Mouse (Mus musculus): ENCODE data around the gene Slc43a3. TPM values are rescaled to one million over a fixed set of nuclear protein-coding genes. Genes with fewer than 3 reads are reported as not detected.

Slc43a3 gene
- 45.5 and 48.5 TPM in 2 replicates for polyA plus RNA-seq (2015; fragmentation: Nextera tagmentation; extraction: Ambion mirVana)

GRCm38 (mm10) chr2:84936474-84937429 lies at the start of gene Slc43a3:
Gene Slc43a3 (plus strand): TSS chr2:84936579.
- Histone ChIP-seq H3K27ac (ENCODE audit: low read depth) (peak within 1 kb of the TSS; percentile 100), H3K9ac (replicated peaks) (peak within 1 kb of the TSS; percentile 78), H3K4me3 (ENCODE audit: low read depth, low read length) (peak within 1 kb of the TSS; percentile 71), H3K27me3 (ENCODE audit: insufficient read depth, low read length) (no peaks in the 10 kb centered on the region), H3K4me1 (ENCODE audit: insufficient read depth) (peaks cover 28% of the 10 kb centered on the region), H3K9me3 (ENCODE audit: low read length) (no peaks in the 10 kb centered on the region), H3K4me2 (ENCODE audit: low read depth, low read length) (peak within 1 kb of the TSS; percentile 70), H3K36me3 (replicated peaks; ENCODE audit: insufficient read depth, low read length) (peaks cover 22% of the 10 kb centered on the region)
- WGBS (ENCODE audit: insufficient replicate concordance) = 6% methylated on average over 37 of the region's 38 CpGs
- TF ChIP-seq CTCF (IDR thresholded peaks at IDR 0.05; ENCODE audit: low read depth) (no peak), EP300 (IDR thresholded peaks at IDR 0.05; ENCODE audit: low read depth) (no peak; the same call in 1 of the 2 replicates)
- ATAC-seq (peak; percentile 60), DNase-seq (peak; percentile 87)

DNA sequence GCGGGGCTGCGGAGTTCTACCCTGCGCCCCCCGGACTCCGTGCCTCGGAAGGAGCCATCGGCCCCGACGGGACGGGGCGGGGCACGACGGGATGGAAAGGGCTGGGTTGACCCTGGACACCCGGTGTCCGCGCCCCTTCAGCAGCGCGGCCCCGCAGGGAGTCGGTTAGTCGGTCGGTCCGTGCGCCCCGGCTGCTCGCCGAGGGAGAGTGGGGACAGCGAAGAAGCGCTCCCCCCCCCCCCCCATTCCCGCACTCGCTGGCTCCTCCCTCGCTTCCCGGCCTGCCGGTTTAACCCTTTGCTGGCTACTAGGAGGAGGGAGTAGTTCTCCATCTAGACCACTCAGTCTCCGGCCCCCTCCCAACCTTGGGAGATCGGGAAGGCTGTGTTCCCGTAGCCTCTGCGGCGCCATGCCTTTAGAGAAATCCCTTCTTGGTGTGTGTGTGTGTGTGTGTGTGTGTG lies 49.5 kb upstream of the Slc43a3 start:
- ATAC-seq (no peak), DNase-seq (peak; percentile 41)
- WGBS (ENCODE audit: insufficient replicate concordance) = 1% methylated on average over 25 of the region's 39 CpGs
- Histone ChIP-seq H3K4me3 (ENCODE audit: low read depth, low read length) (peak overlapping the region; percentile 42), H3K36me3 (replicated peaks; ENCODE audit: insufficient read depth, low read length) (no peaks in the 10 kb centered on the region), H3K27me3 (ENCODE audit: insufficient read depth, low read length) (peaks cover 78% of the 10 kb centered on the region), H3K9ac (replicated peaks) (no peak overlapping the region; the same call in 1 of the 2 replicates), H3K9me3 (ENCODE audit: low read length) (no peaks in the 10 kb centered on the region), H3K4me2 (ENCODE audit: low read depth, low read length) (peak overlapping the region; percentile 74), H3K4me1 (ENCODE audit: insufficient read depth) (peaks cover 34% of the 10 kb centered on the region), H3K27ac (ENCODE audit: low read depth) (no peak overlapping the region)
- TF ChIP-seq CTCF (IDR thresholded peaks at IDR 0.05; ENCODE audit: low read depth) (no peak), EP300 (IDR thresholded peaks at IDR 0.05; ENCODE audit: low read depth) (no peak)

- Histone ChIP-seq H3K9ac (replicated peaks) (peak overlapping the region; percentile 26), H3K4me2 (ENCODE audit: low read depth, low read length) (peak overlapping the region; percentile 74), H3K36me3 (replicated peaks; ENCODE audit: insufficient read depth, low read length) (no peaks in the 10 kb centered on the region), H3K9me3 (ENCODE audit: low read length) (no peaks in the 10 kb centered on the region), H3K4me3 (ENCODE audit: low read depth, low read length) (peak overlapping the region; percentile 42), H3K27ac (ENCODE audit: low read depth) (no peak overlapping the region), H3K4me1 (ENCODE audit: insufficient read depth) (peaks cover 34% of the 10 kb centered on the region), H3K27me3 (ENCODE audit: insufficient read depth, low read length) (peaks cover 70% of the 10 kb centered on the region)
- DNase-seq (peak; percentile 33), ATAC-seq (no peak)
- TF ChIP-seq CTCF (IDR thresholded peaks at IDR 0.05; ENCODE audit: low read depth) = peak; percentile 35; the same call in 1 of the 2 replicates
- TF ChIP-seq EP300 (IDR thresholded peaks at IDR 0.05; ENCODE audit: low read depth) = no peak
- 1% methylated on average over 58 of the region's 58 CpGs for WGBS (ENCODE audit: insufficient replicate concordance)
Measured at GRCm38 (mm10) chr2:84887411-84888271, 48.7 kb upstream of the Slc43a3 start.

- Histone ChIP-seq H3K36me3 (replicated peaks; ENCODE audit: insufficient read depth, low read length) (no peaks in the 10 kb centered on the region), H3K27ac (ENCODE audit: low read depth) (no peak overlapping the region), H3K4me3 (ENCODE audit: low read depth, low read length) (peak overlapping the region; percentile 42; the same call in 1 of the 2 replicates), H3K4me1 (ENCODE audit: insufficient read depth) (peaks cover 34% of the 10 kb centered on the region), H3K9me3 (ENCODE audit: low read length) (no peaks in the 10 kb centered on the region), H3K9ac (replicated peaks) (no peak overlapping the region), H3K27me3 (ENCODE audit: insufficient read depth, low read length) (peaks cover 60% of the 10 kb centered on the region), H3K4me2 (ENCODE audit: low read depth, low read length) (peak overlapping the region; percentile 49)
- 6% methylated on average over 28 of the region's 28 CpGs for WGBS (ENCODE audit: insufficient replicate concordance)
- TF ChIP-seq CTCF (IDR thresholded peaks at IDR 0.05; ENCODE audit: low read depth) (peak; percentile 77), EP300 (IDR thresholded peaks at IDR 0.05; ENCODE audit: low read depth) (no peak)
- DNase-seq (peak; percentile 81), ATAC-seq (0 out of 2 replicates have a peak, but pooled peaks have one; percentile 20)
Measured at GRCm38 (mm10) chr2:84888657-84889315, 47.6 kb upstream of the Slc43a3 start.

DNA sequence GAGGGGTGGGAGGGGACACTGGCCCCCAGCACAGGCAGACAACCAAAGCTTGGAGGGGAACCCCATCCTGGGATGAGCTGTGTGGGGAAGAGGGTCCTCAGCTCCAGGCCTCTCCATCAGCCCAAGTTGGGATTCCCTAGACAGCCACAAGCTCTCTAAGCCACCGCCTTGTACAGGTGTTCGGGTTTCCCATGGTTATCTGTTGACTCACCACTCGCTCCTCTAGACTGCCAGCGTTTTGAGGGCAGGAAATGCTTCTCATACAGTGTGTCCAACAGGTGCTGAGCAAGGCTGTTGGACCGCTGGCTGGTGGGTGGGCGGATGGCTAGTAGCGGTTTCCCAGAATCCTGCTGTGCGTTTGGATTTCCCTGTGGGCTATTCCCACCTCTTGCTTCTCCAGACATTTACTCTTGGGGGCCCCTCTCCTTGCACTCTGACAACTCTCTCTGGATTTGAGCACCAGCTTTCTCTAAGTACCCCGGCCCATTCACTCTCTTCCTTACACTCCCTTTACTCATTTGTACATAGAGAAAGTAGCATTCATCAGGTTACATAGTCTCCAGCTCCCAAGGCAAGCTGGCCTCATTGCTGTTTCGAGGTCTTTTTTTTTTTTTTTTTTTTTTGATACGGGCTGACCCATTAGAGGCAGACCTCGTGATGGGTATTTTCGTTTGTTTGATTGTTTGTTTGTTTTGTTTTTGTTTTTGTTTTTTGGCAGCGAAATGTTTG lies 46.9 kb upstream of the Slc43a3 start:
- no peak for TF ChIP-seq EP300 (IDR thresholded peaks at IDR 0.05; ENCODE audit: low read depth)
- WGBS (ENCODE audit: insufficient replicate concordance) = 12% methylated on average over 14 of the region's 14 CpGs
- no peak for ATAC-seq

More for the DNA sequence above, 46.9 kb upstream of the Slc43a3 start:
- no peaks in the 10 kb centered on the region for H3K9me3 ChIP-seq (ENCODE audit: low read length)
- no peak overlapping the region for H3K27ac ChIP-seq (ENCODE audit: low read depth)
- peaks cover 53% of the 10 kb centered on the region for H3K27me3 ChIP-seq (ENCODE audit: insufficient read depth, low read length)
- no peak overlapping the region for H3K4me3 ChIP-seq (ENCODE audit: low read depth, low read length)
- H3K36me3 ChIP-seq (replicated peaks; ENCODE audit: insufficient read depth, low read length) = no peaks in the 10 kb centered on the region
- H3K9ac ChIP-seq (replicated peaks) = no peak overlapping the region
- no peak for DNase-seq
- H3K4me2 ChIP-seq (ENCODE audit: low read depth, low read length) = peak overlapping the region; percentile 49
- H3K4me1 ChIP-seq (ENCODE audit: insufficient read depth) = peaks cover 29% of the 10 kb centered on the region

Data from liver, postnatal 0 days (tissue).